Mouse (Mus musculus): ENCODE results near the gene Ezh1.

Gene Ezh1

GRCm38 (mm10) chr11:101226065-101226701 is at the start of gene Ezh1:
Ezh1 (minus strand) TSS chr11:101226463.
- peak; percentile 94 to 95 for DNase-seq

GRCm38 (mm10) chr11:101275309-101275708 is 49.0 kb upstream of the Ezh1 start:
- DNase-seq, result peak in 1 of 2 experiments; percentile 19

GRCm38 (mm10) chr11:101272446-101272845 is 46.2 kb upstream of the Ezh1 start:
- DNase-seq, result no peak

- DNase-seq, result no peak
Measured at GRCm38 (mm10) chr11:101269577-101270116, 43.4 kb upstream of the Ezh1 start.

GRCm38 (mm10) chr11:101265906-101266305 is 39.6 kb upstream of the Ezh1 start:
- DNase-seq, result no peak

GRCm38 (mm10) chr11:101264954-101265471 is 38.8 kb upstream of the Ezh1 start:
- DNase-seq, result no peak

GRCm38 (mm10) chr11:101263989-101264280 is 37.7 kb upstream of the Ezh1 start:
- no peak for DNase-seq

- peak; percentile 56 to 60 for DNase-seq
Measured at GRCm38 (mm10) chr11:101263138-101263988, 37.1 kb upstream of the Ezh1 start.

- peak; percentile 31 to 59 for DNase-seq
Measured at GRCm38 (mm10) chr11:101262272-101262967, 36.2 kb upstream of the Ezh1 start.

GRCm38 (mm10) chr11:101260826-101261380 is 34.6 kb upstream of the Ezh1 start:
- peak in 1 of 2 experiments; percentile 53 for DNase-seq

GRCm38 (mm10) chr11:101259948-101260825 is 33.9 kb upstream of the Ezh1 start, which contains the start of gene Wnk4:
Wnk4 (plus strand) TSS chr11:101260567.
- DNase-seq, result peak; percentile 94 to 95

- peak; percentile 64 to 68 for DNase-seq
Measured at GRCm38 (mm10) chr11:101259261-101259712, 33.0 kb upstream of the Ezh1 start.

- DNase-seq, result no peak
Measured at GRCm38 (mm10) chr11:101255826-101256775, 29.8 kb upstream of the Ezh1 start.

GRCm38 (mm10) chr11:101253613-101254389 is 27.5 kb upstream of the Ezh1 start, which contains the start of gene Vps25:
Vps25 (plus strand) TSS chr11:101253707.
- peak; percentile 88 to 91 for DNase-seq

GRCm38 (mm10) chr11:101252941-101253340 is 26.7 kb upstream of the Ezh1 start:
- no peak for DNase-seq

GRCm38 (mm10) chr11:101251031-101251430 is 24.8 kb upstream of the Ezh1 start:
- peak; percentile 42 to 70 for DNase-seq

GRCm38 (mm10) chr11:101248258-101248994 is 22.2 kb upstream of the Ezh1 start:
- peak; percentile 83 to 88 for DNase-seq

- peak; percentile 68 to 73 for DNase-seq
Measured at GRCm38 (mm10) chr11:101247521-101248030, 21.3 kb upstream of the Ezh1 start.

GRCm38 (mm10) chr11:101246702-101247012 is 20.4 kb upstream of the Ezh1 start:
- DNase-seq, result no peak

Measured in kidney, postnatal 36 days (tissue).